Mouse (Mus musculus): ENCODE measurements around the gene Fam149a. TPM values are rescaled to one million over a fixed set of nuclear protein-coding genes. Genes with fewer than 3 reads are reported as not detected.

Fam149a gene
- 3.1 and 3.5 TPM in 2 replicates for polyA plus RNA-seq (2015; fragmentation: Nextera tagmentation; extraction: Ambion mirVana)

GRCm38 (mm10) chr8:45381963-45382347 is at the start of gene Fam149a:
Gene Fam149a, minus strand, starts transcription at chr8:45382291.
- no peak for TF ChIP-seq CTCF (IDR thresholded peaks at IDR 0.05; ENCODE audit: low read depth)
- Histone ChIP-seq H3K27ac (ENCODE audit: low read depth, low read length) (no peak within 1 kb of the TSS), H3K9me3 (ENCODE audit: control insufficient read depth) (no peaks in the 10 kb centered on the region), H3K4me2 (replicated peaks; ENCODE audit: low read depth) (peak within 1 kb of the TSS; percentile 61), H3K27me3 (replicated peaks; ENCODE audit: control insufficient read depth, insufficient read depth, low read length) (peaks cover 18% of the 10 kb centered on the region; the same call in 1 of the 2 replicates), H3K4me1 (replicated peaks; ENCODE audit: control insufficient read depth, insufficient read depth, low read length) (no peaks in the 10 kb centered on the region), H3K9ac (ENCODE audit: low read depth, low read length) (no peak within 1 kb of the TSS), H3K4me3 (ENCODE audit: low read depth, low read length) (peak within 1 kb of the TSS; percentile 28), H3K36me3 (ENCODE audit: control insufficient read depth, insufficient read depth) (no peaks in the 10 kb centered on the region)
- no peak for ATAC-seq
- 8% methylated on average over 6 of the region's 6 CpGs for WGBS

- H3K27me3 ChIP-seq (replicated peaks; ENCODE audit: control insufficient read depth, insufficient read depth, low read length) = no peaks in the 10 kb centered on the region
Observed at GRCm38 (mm10) chr8:45420151-45420550, 38.1 kb upstream of the Fam149a start.

GRCm38 (mm10) chr8:45414965-45415364 is 32.9 kb upstream of the Fam149a start:
- Histone ChIP-seq H3K9me3 (ENCODE audit: control insufficient read depth) (no peaks in the 10 kb centered on the region), H3K27me3 (replicated peaks; ENCODE audit: control insufficient read depth, insufficient read depth, low read length) (no peaks in the 10 kb centered on the region), H3K36me3 (ENCODE audit: control insufficient read depth, insufficient read depth) (no peaks in the 10 kb centered on the region), H3K4me2 (replicated peaks; ENCODE audit: low read depth) (no peak overlapping the region), H3K4me3 (ENCODE audit: low read depth, low read length) (no peak overlapping the region), H3K9ac (ENCODE audit: low read depth, low read length) (no peak overlapping the region), H3K4me1 (replicated peaks; ENCODE audit: control insufficient read depth, insufficient read depth, low read length) (no peaks in the 10 kb centered on the region), H3K27ac (ENCODE audit: low read depth, low read length) (no peak overlapping the region)
- no peak for TF ChIP-seq CTCF (IDR thresholded peaks at IDR 0.05; ENCODE audit: low read depth)
- no peak for ATAC-seq
- 76% methylated on average over 7 of the region's 7 CpGs for WGBS

More at GRCm38 (mm10) chr8:45420151-45420550, 38.1 kb upstream of the Fam149a start:
- 87% methylated on average over 7 of the region's 7 CpGs for WGBS
- no peak for TF ChIP-seq CTCF (IDR thresholded peaks at IDR 0.05; ENCODE audit: low read depth)
- Histone ChIP-seq H3K9me3 (ENCODE audit: control insufficient read depth) (no peaks in the 10 kb centered on the region), H3K4me1 (replicated peaks; ENCODE audit: control insufficient read depth, insufficient read depth, low read length) (no peaks in the 10 kb centered on the region), H3K4me3 (ENCODE audit: low read depth, low read length) (no peak overlapping the region), H3K4me2 (replicated peaks; ENCODE audit: low read depth) (no peak overlapping the region), H3K9ac (ENCODE audit: low read depth, low read length) (no peak overlapping the region), H3K27ac (ENCODE audit: low read depth, low read length) (no peak overlapping the region), H3K36me3 (ENCODE audit: control insufficient read depth, insufficient read depth) (no peaks in the 10 kb centered on the region)
- ATAC-seq = no peak

DNA sequence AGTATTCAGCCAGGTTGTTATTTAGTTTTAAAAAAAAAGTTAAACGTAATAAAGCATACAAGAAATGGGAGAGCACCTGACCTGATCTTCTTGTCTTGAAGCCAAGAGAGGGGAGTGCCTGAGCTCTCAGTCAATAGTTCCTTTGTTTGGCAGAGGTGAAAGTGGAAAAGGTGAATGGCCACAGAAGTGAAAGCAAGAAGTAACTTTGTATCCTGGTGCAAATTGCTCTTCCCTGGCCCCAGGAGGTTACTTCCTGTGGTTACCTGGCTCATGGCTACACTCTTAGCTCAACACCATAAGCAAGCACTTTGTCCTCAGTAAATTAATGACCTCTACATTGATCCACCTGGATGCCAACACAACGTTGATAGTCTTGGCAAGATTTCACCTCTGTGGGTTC is 28.8 kb upstream of the Fam149a start, which contains the start of gene Tlr3:
Gene Tlr3 (minus strand): TSS at position 199 of the 400 bp plus-strand sequence.
- Histone ChIP-seq H3K27ac (ENCODE audit: low read depth, low read length) (peak within 1 kb of the TSS; percentile 76), H3K9ac (ENCODE audit: low read depth, low read length) (peak within 1 kb of the TSS; percentile 35; the same call in 1 of the 2 replicates), H3K4me1 (replicated peaks; ENCODE audit: control insufficient read depth, insufficient read depth, low read length) (no peaks in the 10 kb centered on the region), H3K4me2 (replicated peaks; ENCODE audit: low read depth) (peak within 1 kb of the TSS; percentile 67), H3K36me3 (ENCODE audit: control insufficient read depth, insufficient read depth) (no peaks in the 10 kb centered on the region), H3K4me3 (ENCODE audit: low read depth, low read length) (peak within 1 kb of the TSS; percentile 52), H3K27me3 (replicated peaks; ENCODE audit: control insufficient read depth, insufficient read depth, low read length) (no peaks in the 10 kb centered on the region), H3K9me3 (ENCODE audit: control insufficient read depth) (no peaks in the 10 kb centered on the region)
- 27% methylated on average over 2 of the region's 2 CpGs for WGBS
- peak; percentile 87 for ATAC-seq
- no peak for TF ChIP-seq CTCF (IDR thresholded peaks at IDR 0.05; ENCODE audit: low read depth)

- H3K4me1 ChIP-seq (replicated peaks; ENCODE audit: control insufficient read depth, insufficient read depth, low read length) = no peaks in the 10 kb centered on the region
- peak; percentile 62 for TF ChIP-seq CTCF (IDR thresholded peaks at IDR 0.05; ENCODE audit: low read depth)
- H3K4me3 ChIP-seq (ENCODE audit: low read depth, low read length) = peak overlapping the region; percentile 52
- H3K4me2 ChIP-seq (replicated peaks; ENCODE audit: low read depth) = peak overlapping the region; percentile 67
- H3K27me3 ChIP-seq (replicated peaks; ENCODE audit: control insufficient read depth, insufficient read depth, low read length) = no peaks in the 10 kb centered on the region
- no peaks in the 10 kb centered on the region for H3K36me3 ChIP-seq (ENCODE audit: control insufficient read depth, insufficient read depth)
- WGBS = 5% methylated on average over 18 of the region's 18 CpGs
- peak; percentile 71 for ATAC-seq
- peak overlapping the region; percentile 76 for H3K27ac ChIP-seq (ENCODE audit: low read depth, low read length)
- H3K9ac ChIP-seq (ENCODE audit: low read depth, low read length) = peak overlapping the region; percentile 35; the same call in 1 of the 2 replicates
- H3K9me3 ChIP-seq (ENCODE audit: control insufficient read depth) = no peaks in the 10 kb centered on the region
Observed at GRCm38 (mm10) chr8:45410146-45410880, 28.2 kb upstream of the Fam149a start.

DNA sequence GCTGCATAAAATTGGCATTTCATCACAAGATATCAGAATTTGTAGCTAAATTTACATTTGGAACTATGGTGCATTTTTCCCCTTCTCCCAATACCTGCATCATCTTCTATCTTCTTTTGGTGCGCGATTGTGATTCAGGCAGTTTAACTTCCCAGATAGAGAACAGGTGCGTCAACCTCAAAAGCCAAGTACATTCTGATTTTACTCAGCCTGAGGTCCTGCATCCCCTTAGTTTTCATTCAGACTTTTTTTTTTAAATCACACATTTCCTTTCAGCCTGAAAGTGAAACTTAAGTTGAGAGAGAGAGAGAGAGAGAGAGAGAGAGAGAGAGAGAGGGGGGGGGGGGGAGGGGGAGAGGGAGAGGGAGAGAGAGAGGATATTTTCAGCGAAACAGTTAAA is 27.6 kb upstream of the Fam149a start:
- no peak overlapping the region for H3K27ac ChIP-seq (ENCODE audit: low read depth, low read length)
- peak overlapping the region; percentile 67 for H3K4me2 ChIP-seq (replicated peaks; ENCODE audit: low read depth)
- peak; percentile 12; the same call in 1 of the 2 replicates for ATAC-seq
- no peaks in the 10 kb centered on the region for H3K4me1 ChIP-seq (replicated peaks; ENCODE audit: control insufficient read depth, insufficient read depth, low read length)
- H3K9me3 ChIP-seq (ENCODE audit: control insufficient read depth) = no peaks in the 10 kb centered on the region
- WGBS = 52% methylated on average over 4 of the region's 4 CpGs
- peak overlapping the region; percentile 52 for H3K4me3 ChIP-seq (ENCODE audit: low read depth, low read length)
- no peak overlapping the region; the same call in 1 of the 2 replicates for H3K9ac ChIP-seq (ENCODE audit: low read depth, low read length)
- no peaks in the 10 kb centered on the region for H3K36me3 ChIP-seq (ENCODE audit: control insufficient read depth, insufficient read depth)
- no peaks in the 10 kb centered on the region for H3K27me3 ChIP-seq (replicated peaks; ENCODE audit: control insufficient read depth, insufficient read depth, low read length)
- no peak for TF ChIP-seq CTCF (IDR thresholded peaks at IDR 0.05; ENCODE audit: low read depth)
